Mouse (Mus musculus): ENCODE data around the gene Mrps7. TPM values are rescaled to one million over a fixed set of nuclear protein-coding genes. Genes with fewer than 3 reads are reported as not detected.

The Mrps7 gene
- polyA plus RNA-seq, 1 experiment from 2014 or later, result 73.9 TPM

DNA sequence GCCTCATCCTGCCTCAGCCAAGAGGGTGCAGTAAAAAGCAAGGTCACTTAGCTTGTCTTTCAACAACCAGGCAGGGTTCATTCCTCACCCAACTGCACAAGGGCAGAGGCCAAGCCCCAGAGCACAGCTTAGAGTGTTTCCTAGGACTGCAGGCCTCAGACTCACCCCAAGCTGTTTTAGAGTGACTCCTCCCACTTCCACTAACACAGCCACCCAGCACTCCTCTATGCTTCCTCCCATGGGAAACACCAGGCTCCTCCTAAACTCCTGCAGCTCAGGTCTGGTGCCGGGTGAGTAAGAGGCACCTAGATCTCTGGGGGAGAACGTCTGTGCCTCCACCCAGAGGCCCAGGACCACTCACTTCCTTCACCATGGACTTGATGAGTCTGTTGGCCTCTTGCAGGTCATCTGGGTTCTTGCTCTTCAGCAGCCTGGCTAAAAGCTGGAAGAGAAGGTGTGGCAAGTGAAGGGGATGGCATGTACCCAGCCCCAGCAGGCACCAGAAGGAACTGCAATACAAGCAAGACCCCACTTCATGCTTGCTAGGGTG lies 13.1 kb upstream of the Mrps7 start:
- Histone ChIP-seq H3K27me3 (no peaks in the 10 kb centered on the region), H3K4me2 (no peak overlapping the region), H3K4me1 (replicated peaks) (no peaks in the 10 kb centered on the region), H3K4me3 (no peak overlapping the region), H3K27ac (replicated peaks) (no peak overlapping the region), H3K36me3 (peaks cover 93% of the 10 kb centered on the region), H3K9ac (no peak overlapping the region), H3K9me3 (no peaks in the 10 kb centered on the region)
- ATAC-seq (ENCODE audit: low read depth), result no peak
- WGBS, result 90% methylated on average over 2 of the region's 2 CpGs

DNA sequence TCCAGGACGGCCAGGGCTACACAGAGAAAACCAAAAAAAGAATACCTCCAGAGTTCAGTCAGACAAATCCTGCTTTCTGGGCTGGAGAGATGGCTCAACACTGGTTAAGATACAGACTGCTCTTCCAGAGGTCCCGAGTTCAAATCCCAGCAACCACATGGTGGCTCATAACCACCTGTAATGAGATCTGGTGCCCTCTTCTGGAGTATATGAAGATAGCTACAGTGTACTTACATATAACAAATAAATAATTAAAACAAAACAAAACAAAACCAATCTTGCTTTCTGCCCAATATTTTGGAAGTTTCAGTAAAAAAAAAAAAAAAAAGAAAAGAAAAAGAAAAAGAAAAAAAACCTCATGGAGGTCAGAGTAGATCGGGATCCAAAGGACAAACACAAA lies 8.5 kb upstream of the Mrps7 start:
- Histone ChIP-seq H3K27me3 (no peaks in the 10 kb centered on the region), H3K4me3 (no peak overlapping the region), H3K36me3 (peaks cover 93% of the 10 kb centered on the region), H3K9me3 (no peaks in the 10 kb centered on the region), H3K9ac (no peak overlapping the region), H3K27ac (replicated peaks) (no peak overlapping the region), H3K4me1 (replicated peaks) (no peaks in the 10 kb centered on the region), H3K4me2 (no peak overlapping the region)
- no peak for ATAC-seq (ENCODE audit: low read depth)
- WGBS, result 97% methylated on average over 3 of the region's 3 CpGs

DNA sequence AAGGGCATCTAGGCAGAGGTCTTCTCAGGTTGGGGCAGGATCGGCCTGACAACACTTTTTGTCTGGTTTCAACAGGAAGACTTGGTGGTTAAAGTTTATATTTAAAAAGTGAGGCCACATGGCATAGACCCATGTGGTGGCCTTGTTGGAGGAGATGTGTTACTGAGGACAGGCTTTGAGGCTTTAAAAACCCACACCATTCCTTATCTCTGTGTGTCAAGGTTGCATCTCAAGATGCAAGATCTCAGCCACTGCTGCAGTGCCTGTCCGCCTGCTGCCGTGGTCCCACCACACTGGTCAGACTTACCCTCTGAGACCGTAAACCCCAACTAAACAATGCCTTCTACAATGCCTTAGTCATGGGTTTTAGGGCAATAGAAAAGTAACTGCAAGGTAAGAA lies 5.4 kb upstream of the Mrps7 start:
- Histone ChIP-seq H3K9me3 (no peaks in the 10 kb centered on the region), H3K4me2 (no peak overlapping the region), H3K27me3 (no peaks in the 10 kb centered on the region), H3K4me3 (no peak overlapping the region), H3K4me1 (replicated peaks) (peaks cover 24% of the 10 kb centered on the region), H3K36me3 (peaks cover 64% of the 10 kb centered on the region), H3K9ac (no peak overlapping the region), H3K27ac (replicated peaks) (no peak overlapping the region)
- 84% methylated on average over 4 of the region's 4 CpGs for WGBS
- ATAC-seq (ENCODE audit: low read depth), result no peak

DNA sequence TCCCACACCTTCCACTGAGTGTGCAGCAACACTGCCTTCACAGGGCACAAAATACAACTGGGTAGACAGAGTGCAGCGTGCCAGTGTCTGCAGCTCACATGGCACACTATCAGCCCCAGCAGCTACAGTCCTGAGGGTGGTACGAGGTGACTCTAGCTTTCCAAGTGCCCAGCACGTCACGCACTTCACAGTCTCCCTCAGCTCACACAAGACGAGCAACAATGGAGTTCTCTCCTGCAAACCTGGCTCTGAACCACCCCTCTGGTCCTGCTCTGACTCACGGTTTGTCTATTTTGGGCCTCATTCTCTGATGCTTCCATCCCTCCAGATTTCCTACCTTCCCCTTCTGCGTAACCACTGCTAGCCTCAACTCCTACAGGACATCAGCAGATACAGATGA lies 4.0 kb upstream of the Mrps7 start:
- Histone ChIP-seq H3K36me3 (peaks cover 49% of the 10 kb centered on the region), H3K4me3 (no peak overlapping the region), H3K27me3 (no peaks in the 10 kb centered on the region), H3K4me1 (replicated peaks) (peaks cover 27% of the 10 kb centered on the region), H3K27ac (replicated peaks) (no peak overlapping the region), H3K9me3 (no peaks in the 10 kb centered on the region), H3K9ac (no peak overlapping the region), H3K4me2 (no peak overlapping the region)
- WGBS, result 95% methylated on average over 7 of the region's 7 CpGs
- ATAC-seq (ENCODE audit: low read depth), result no peak

DNA sequence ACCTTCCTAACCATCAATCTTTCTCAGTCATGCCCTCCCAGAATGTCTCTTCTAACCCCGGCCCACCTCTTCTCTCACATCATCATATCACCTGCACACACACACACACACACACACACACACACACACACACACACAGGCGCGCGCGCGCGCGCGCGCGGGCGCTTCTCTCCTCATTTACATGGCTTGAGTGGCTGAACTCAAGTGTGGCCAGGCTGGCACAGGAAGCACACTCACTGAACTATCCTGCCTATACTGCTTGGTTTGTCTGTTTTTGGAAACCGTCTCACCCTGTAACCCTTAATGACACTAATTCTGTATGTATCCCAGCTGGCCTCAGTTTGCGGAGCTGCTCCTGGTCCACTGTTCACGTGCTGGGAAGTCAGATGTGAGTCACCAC lies 3.0 kb upstream of the Mrps7 start:
- WGBS, result 98% methylated on average over 15 of the region's 15 CpGs
- peaks cover 37% of the 10 kb centered on the region for H3K4me1 ChIP-seq (replicated peaks)
- ATAC-seq (ENCODE audit: low read depth), result no peak
- H3K9ac ChIP-seq, result no peak overlapping the region
- peaks cover 48% of the 10 kb centered on the region for H3K36me3 ChIP-seq
- no peak overlapping the region for H3K4me2 ChIP-seq
- H3K27ac ChIP-seq (replicated peaks), result no peak overlapping the region
- H3K9me3 ChIP-seq, result no peaks in the 10 kb centered on the region
- H3K27me3 ChIP-seq, result no peaks in the 10 kb centered on the region
- H3K4me3 ChIP-seq, result no peak overlapping the region

DNA sequence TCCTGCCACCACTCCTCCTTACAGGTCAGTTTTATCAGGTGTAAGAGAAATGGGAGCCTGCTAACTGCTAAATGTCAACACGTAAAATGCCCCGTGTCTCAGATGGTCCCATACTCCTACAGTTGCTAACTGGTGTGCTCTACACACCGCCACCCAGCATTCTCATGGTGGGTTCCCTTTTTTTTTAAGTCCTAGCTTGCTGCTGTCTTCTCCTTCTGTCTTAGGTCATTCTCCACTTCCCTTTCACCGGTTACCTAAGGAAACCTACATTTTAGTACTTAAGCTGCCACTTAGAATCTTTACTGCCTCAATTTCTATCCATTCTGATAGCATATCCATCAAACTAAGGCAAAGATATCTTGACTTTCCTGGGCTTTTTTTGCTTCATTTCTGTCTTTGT lies 2.6 kb upstream of the Mrps7 start:
- Histone ChIP-seq H3K4me3 (no peak overlapping the region), H3K9ac (no peak overlapping the region), H3K27me3 (no peaks in the 10 kb centered on the region), H3K36me3 (peaks cover 48% of the 10 kb centered on the region), H3K4me1 (replicated peaks) (peaks cover 40% of the 10 kb centered on the region), H3K9me3 (no peaks in the 10 kb centered on the region), H3K27ac (replicated peaks) (no peak overlapping the region), H3K4me2 (no peak overlapping the region)
- 92% methylated on average over 4 of the region's 4 CpGs for WGBS
- ATAC-seq (ENCODE audit: low read depth), result no peak

DNA sequence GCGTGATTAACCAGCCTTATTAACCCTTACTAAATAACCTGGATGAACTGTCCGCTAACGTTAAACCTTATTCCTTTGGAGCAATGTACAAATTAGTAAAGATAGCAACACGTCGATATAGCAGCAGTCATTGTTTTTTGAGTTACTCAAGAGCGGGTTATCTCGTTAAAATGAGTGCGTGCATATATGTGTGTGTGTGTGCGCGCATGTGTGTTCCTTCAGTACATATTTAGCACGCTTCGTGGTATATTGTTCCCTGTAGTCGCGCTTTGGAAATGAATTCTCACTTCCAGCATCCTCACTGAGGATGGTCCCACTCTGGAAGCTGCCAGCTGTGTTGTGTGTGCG lies 623 bp upstream of the Mrps7 start:
- Histone ChIP-seq H3K36me3 (peaks cover 49% of the 10 kb centered on the region), H3K9me3 (no peaks in the 10 kb centered on the region), H3K27me3 (no peaks in the 10 kb centered on the region), H3K4me3 (peak overlapping the region; percentile 95), H3K27ac (replicated peaks) (peak overlapping the region; percentile 95), H3K9ac (peak overlapping the region; percentile 90), H3K4me2 (peak overlapping the region; percentile 97), H3K4me1 (replicated peaks) (peaks cover 40% of the 10 kb centered on the region)
- no peak for ATAC-seq (ENCODE audit: low read depth)
- 5% methylated on average over 15 of the region's 15 CpGs for WGBS

DNA sequence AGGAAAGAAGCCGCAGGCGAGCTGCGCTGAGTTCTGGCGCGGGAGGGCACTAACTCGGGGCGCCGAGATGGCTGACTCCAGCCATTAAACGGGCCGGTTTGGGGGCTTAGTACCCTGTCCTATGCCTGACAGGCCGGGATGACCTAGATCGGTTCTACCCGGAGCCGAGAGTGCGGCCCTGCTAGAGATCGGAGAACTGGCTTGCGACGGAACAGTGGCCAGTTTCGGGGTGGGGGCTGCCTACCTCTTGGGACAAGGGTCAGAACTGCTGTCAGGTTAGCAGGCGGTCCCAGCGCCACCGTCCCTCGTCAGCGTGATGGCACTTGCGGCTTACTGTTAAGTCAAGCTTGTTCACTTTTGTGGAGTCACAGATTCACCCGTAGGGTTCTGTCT lies 575 bp downstream of the Mrps7 start:
- Histone ChIP-seq H3K27ac (replicated peaks) (peak overlapping the region; percentile 95), H3K4me2 (peak overlapping the region; percentile 97), H3K36me3 (peaks cover 51% of the 10 kb centered on the region), H3K4me1 (replicated peaks) (peaks cover 40% of the 10 kb centered on the region), H3K9ac (peak overlapping the region; percentile 90), H3K4me3 (peak overlapping the region; percentile 95), H3K9me3 (no peaks in the 10 kb centered on the region), H3K27me3 (no peaks in the 10 kb centered on the region)
- ATAC-seq (ENCODE audit: low read depth), result no peak; the same call in 1 of the 2 replicates
- 0% methylated on average over 26 of the region's 26 CpGs for WGBS

DNA sequence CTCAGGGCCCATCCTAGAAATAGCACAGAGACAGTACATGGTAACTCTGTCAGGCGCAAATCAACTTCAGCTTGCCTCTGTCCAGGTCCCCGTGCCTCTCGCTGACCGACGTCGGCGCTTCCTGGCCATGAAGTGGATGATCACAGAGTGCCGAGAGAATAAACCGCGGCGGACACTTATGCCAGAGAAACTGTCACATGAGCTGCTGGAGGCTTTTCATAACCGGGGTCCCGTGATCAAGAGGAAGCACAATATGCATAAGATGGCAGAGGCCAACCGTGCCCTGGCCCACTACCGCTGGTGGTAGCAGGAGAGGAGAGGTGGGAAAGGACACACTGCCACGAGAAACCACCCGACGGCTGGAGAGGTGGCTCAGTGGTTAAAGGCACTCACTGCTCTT lies 3.0 kb downstream of the Mrps7 start:
- no peak for ATAC-seq (ENCODE audit: low read depth)
- 94% methylated on average over 18 of the region's 18 CpGs for WGBS
- H3K4me2 ChIP-seq, result no peak overlapping the region
- no peak overlapping the region for H3K4me3 ChIP-seq
- H3K27me3 ChIP-seq, result no peaks in the 10 kb centered on the region
- H3K9ac ChIP-seq, result no peak overlapping the region
- H3K36me3 ChIP-seq, result peaks cover 50% of the 10 kb centered on the region
- H3K4me1 ChIP-seq (replicated peaks), result peaks cover 32% of the 10 kb centered on the region
- H3K27ac ChIP-seq (replicated peaks), result no peak overlapping the region
- H3K9me3 ChIP-seq, result no peaks in the 10 kb centered on the region

DNA sequence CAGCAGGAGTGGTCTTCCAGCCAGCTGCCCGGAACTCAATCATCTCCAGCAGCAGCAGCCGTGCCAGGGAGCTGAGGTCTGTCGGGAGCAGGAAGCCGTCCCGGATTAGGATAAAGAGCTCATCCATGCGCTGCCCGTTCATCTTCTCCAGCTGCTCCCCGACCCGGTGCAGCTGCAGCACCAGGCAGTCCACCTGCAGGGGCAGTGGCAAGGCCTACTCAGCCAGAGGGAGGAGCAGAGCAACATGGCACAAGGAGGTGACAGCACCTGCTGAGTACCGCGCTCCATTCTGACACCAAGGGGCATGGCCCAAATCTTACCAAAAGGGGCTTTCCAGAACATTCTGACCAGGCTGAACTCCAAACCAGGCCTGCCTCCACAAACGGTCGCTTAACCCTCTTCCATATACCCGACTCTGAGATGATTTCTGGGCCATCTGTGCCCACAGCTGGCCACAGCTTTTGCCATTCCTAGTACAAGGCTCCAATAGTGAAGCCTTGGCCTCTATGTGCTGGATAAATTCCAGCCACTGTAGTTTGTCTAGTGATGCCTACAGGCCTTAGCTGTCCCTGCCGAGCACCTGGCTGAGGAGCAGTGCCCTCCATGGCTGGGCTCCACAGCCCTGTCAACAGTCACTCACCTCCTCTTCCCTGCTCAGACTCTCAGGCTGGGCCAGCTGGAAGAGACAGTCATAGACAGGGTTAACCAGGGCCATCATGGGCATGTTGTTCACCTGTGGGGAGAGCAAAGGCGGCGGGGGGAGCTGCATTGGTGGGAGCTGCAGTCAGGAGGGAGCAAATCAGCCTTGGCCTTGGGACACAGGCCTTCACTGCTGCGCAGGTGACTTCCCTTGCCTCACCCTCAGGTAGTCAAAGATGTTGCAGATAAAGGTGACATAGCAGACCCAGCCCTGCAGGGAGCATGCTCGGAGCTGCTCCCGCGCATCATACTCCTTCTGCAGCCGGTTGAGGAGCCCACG lies 5.0 kb downstream of the Mrps7 start:
- peaks cover 35% of the 10 kb centered on the region for H3K4me1 ChIP-seq (replicated peaks)
- no peaks in the 10 kb centered on the region for H3K27me3 ChIP-seq
- H3K36me3 ChIP-seq, result peaks cover 50% of the 10 kb centered on the region
- H3K27ac ChIP-seq (replicated peaks), result no peak overlapping the region
- no peak overlapping the region for H3K4me3 ChIP-seq
- no peaks in the 10 kb centered on the region for H3K9me3 ChIP-seq
- H3K4me2 ChIP-seq, result no peak overlapping the region
- ATAC-seq (ENCODE audit: low read depth), result no peak
- 0 out of 2 replicates have a peak overlapping the region, but pooled peaks have one; percentile 3 for H3K9ac ChIP-seq
- 82% methylated on average over 23 of the region's 23 CpGs for WGBS

DNA sequence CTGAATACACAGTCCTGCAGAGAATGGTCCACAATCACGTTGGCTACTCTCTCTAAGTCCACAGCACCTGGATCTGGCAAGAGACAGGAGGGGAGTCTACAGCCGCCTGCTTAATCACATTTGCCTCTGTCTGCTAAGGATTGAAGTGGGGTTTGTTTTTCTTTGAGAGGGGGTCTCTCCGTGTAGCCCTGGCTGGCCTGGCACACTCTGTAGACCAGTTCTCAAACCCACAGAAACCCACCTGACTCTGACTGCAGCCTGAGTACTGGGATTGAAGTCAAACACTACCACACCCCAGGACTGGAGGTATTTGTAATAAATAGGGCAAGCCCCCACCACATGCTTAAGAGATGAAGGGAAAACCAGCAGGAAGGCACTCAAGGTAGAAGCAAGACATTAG lies 5.9 kb downstream of the Mrps7 start:
- no peak overlapping the region for H3K4me2 ChIP-seq
- peaks cover 5% of the 10 kb centered on the region; the same call in 1 of the 2 replicates for H3K27me3 ChIP-seq
- H3K9ac ChIP-seq, result no peak overlapping the region
- H3K9me3 ChIP-seq, result no peaks in the 10 kb centered on the region
- H3K27ac ChIP-seq (replicated peaks), result no peak overlapping the region
- no peak for ATAC-seq (ENCODE audit: low read depth)
- peaks cover 53% of the 10 kb centered on the region for H3K36me3 ChIP-seq
- H3K4me1 ChIP-seq (replicated peaks), result peaks cover 36% of the 10 kb centered on the region
- WGBS, result 74% methylated on average over 3 of the region's 3 CpGs
- no peak overlapping the region for H3K4me3 ChIP-seq

DNA sequence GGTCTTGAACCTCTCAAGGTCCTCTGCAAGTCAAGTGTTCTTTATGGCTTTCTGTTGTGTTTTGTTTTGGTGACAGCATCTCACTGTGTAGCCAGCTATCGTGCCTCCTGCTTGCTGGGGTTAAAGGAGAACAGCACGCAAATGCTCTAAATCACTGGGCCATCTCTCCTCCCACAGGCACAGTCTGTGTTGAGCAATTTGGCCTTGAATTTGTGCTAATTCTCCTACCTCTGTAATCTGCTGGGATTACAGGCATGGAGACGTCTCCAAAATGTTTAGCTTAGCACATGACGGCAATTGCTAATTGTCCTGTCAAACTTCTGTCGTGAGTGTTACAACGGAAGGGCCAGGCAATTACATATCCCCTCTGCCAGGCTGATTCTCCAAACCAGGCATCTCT lies 7.4 kb downstream of the Mrps7 start:
- H3K27ac ChIP-seq (replicated peaks), result no peak overlapping the region
- peaks cover 5% of the 10 kb centered on the region; the same call in 1 of the 2 replicates for H3K27me3 ChIP-seq
- no peak for ATAC-seq (ENCODE audit: low read depth)
- no peaks in the 10 kb centered on the region for H3K9me3 ChIP-seq
- no peak overlapping the region for H3K4me3 ChIP-seq
- no peak overlapping the region for H3K4me2 ChIP-seq
- peaks cover 21% of the 10 kb centered on the region for H3K4me1 ChIP-seq (replicated peaks)
- WGBS, result 68% methylated on average over 6 of the region's 6 CpGs
- H3K9ac ChIP-seq, result no peak overlapping the region
- H3K36me3 ChIP-seq, result peaks cover 57% of the 10 kb centered on the region
